Mouse (Mus musculus) right cerebral cortex, adult 2 months (tissue): ENCODE data around the gene Gm14147.
"Not testable (repeated sequence)": the region's sequence is repeated elsewhere in the genome, so short reads cannot be mapped to it uniquely, and the experiment has no call there.

Source experiments
- DNase-seq, 2 experiments: peaks; one replicate each; pipeline ENCODE4 v3.0.0; 2021 to 2022; ENCODE audit warnings: low spot score in 2 of 2

Gene Gm14147

GRCm38 (mm10) chr2:151097945-151098344, at the start of gene Gm14147:
Gm14147 (plus strand) TSS chr2:151098245.
- not testable (repeated sequence) for DNase-seq

GRCm38 (mm10) chr2:151056637-151057036, 41.4 kb upstream of the Gm14147 start:
- DNase-seq: no peak

GRCm38 (mm10) chr2:151092250-151092649, 5.8 kb upstream of the Gm14147 start, which contains the start of gene Gm14151:
Gm14151 (minus strand) TSS chr2:151092350.
- not testable (repeated sequence) for DNase-seq
